Mouse (Mus musculus): ENCODE data around the gene Vps26b. TPM values are rescaled to one million over a fixed set of nuclear protein-coding genes. Genes with fewer than 3 reads are reported as not detected.

Gene Vps26b
- polyA plus RNA-seq, 1 experiment from 2014 or later, result 32.4 TPM

DNA sequence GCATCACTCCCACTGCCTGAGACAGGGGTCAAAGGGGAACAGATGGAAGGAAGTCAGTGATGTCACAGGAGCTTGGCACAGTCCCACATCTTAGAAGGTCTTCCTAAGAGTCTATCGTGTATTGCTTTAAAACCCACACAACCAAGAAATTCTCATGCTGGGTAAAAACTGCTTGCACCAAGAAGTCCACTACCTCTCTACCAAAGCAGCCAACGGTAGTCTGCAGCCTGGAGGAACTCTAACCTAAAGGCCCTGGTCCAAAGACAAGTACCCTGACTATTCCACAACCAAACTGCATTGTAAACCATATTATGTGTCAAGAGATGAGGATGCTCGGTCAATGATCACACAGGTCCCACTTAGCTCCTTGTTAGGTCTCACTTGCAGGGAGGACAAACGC is 39.7 kb downstream of the Vps26b start:
- ATAC-seq (ENCODE audit: borderline replicate concordance, extremely low read depth, low FRiP score, low TSS enrichment), result no peak
- Histone ChIP-seq H3K9me3 (no peaks in the 10 kb centered on the region), H3K27ac (no peak overlapping the region), H3K9ac (no peak overlapping the region), H3K4me1 (no peaks in the 10 kb centered on the region), H3K4me3 (no peak overlapping the region), H3K4me2 (no peak overlapping the region), H3K27me3 (no peaks in the 10 kb centered on the region), H3K36me3 (peaks cover 45% of the 10 kb centered on the region)
- WGBS, result 86% methylated on average over 4 of the region's 4 CpGs

DNA sequence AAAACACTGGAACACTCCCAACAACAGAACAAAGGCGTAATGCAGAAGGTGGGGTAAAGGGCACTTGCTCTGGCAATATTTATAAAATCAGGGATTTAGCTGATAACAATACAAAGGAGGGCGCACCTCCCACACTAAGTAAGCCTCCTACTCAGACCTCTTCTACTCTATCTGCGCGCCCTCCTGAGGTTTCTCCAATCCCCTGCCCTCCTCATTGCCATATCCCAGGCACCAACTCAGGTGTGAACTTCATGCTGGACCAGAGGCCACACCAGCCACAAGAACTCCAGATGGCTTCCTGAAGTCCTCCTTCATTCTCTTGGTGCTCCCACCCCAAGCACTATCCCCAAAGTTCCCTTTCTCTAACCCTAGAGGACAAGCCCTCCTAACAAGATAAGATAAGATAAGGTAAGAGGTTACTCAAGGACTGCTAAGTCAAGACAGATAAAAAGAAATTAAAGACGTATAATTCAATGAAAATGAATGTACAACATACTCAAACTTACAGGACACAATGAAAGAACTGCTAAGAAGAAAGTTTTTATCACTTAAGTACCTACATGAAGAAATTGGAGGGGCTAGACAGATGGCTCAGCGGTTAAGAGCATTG is 44.1 kb downstream of the Vps26b start:
- no peak overlapping the region for H3K27ac ChIP-seq
- H3K9me3 ChIP-seq, result no peaks in the 10 kb centered on the region
- H3K36me3 ChIP-seq, result peaks cover 48% of the 10 kb centered on the region
- 74% methylated on average over 6 of the region's 6 CpGs for WGBS
- no peak overlapping the region for H3K4me2 ChIP-seq
- no peak overlapping the region for H3K9ac ChIP-seq
- no peaks in the 10 kb centered on the region for H3K27me3 ChIP-seq
- H3K4me3 ChIP-seq, result no peak overlapping the region
- H3K4me1 ChIP-seq, result no peaks in the 10 kb centered on the region
- no peak for ATAC-seq (ENCODE audit: borderline replicate concordance, extremely low read depth, low FRiP score, low TSS enrichment)

DNA sequence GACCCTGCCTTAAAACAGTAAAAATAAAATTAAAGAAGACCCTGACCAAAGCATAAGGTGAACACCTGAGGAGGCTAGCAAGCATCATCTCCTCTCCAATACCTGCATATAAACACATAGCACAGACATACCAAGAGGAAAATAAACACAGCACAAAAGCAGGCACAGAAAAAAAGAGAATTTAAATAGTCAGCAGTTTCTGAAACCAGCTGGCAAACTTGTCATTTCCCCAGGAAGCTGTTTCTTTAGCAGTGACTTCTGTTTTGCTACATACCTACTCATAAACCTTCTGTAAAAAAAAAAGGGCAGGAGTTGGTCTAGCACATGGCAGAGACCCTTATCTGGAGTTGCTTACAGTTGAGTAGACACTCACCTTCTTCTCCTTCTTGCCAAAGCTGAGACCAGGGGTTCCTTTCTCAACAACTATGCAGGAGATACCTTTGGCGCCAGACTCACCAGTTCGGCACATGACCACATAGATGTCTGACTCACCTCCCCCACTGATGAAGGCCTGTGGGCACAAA is 44.7 kb downstream of the Vps26b start:
- Histone ChIP-seq H3K9me3 (no peaks in the 10 kb centered on the region), H3K4me2 (no peak overlapping the region), H3K36me3 (peaks cover 49% of the 10 kb centered on the region), H3K27ac (no peak overlapping the region), H3K4me3 (no peak overlapping the region), H3K27me3 (no peaks in the 10 kb centered on the region), H3K9ac (no peak overlapping the region), H3K4me1 (no peaks in the 10 kb centered on the region)
- WGBS, result 94% methylated on average over 2 of the region's 2 CpGs
- no peak for ATAC-seq (ENCODE audit: borderline replicate concordance, extremely low read depth, low FRiP score, low TSS enrichment)

DNA sequence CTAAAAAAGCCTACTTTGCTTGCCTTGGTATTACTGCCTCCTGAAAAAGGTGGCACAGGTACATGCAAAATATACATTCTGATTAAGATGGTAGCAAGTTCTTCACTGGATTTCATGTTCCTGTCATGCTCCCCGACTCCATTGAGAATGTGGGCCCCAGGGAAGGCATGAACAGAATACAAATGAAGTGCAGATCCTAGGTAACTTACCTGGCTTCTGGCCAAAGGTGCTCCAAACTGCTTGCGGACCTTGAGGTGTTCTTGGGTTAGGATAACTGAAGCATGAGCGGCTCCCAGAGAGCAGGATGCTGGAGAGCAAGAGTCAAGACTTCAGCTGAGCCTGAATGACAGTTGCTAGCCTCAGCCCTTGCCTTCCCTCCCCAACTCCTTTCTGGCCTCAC is 51.1 kb downstream of the Vps26b start:
- Histone ChIP-seq H3K9ac (no peak overlapping the region), H3K4me3 (no peak overlapping the region), H3K36me3 (peaks cover 52% of the 10 kb centered on the region), H3K27ac (no peak overlapping the region), H3K9me3 (no peaks in the 10 kb centered on the region), H3K4me1 (no peaks in the 10 kb centered on the region), H3K4me2 (no peak overlapping the region), H3K27me3 (no peaks in the 10 kb centered on the region)
- WGBS, result 94% methylated on average over 3 of the region's 3 CpGs
- no peak for ATAC-seq (ENCODE audit: borderline replicate concordance, extremely low read depth, low FRiP score, low TSS enrichment)

DNA sequence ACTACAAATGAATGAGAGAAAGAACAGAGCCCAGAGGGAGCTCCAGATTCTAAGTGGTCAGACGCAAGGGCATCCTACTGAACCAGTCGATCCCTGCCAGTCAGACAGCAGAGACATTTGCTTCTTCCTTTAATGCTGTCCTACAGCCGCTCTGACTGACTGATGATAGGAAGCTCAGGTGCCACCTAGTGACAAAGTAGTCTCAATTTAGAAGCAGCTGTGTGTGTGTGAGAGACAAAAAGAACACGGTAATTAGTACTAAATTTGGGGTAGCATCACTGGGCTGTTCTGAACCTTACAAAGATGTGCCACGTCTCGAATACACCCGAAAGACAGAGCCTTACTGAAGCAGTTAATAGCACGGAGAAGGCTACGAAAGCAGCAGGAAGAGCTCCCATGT is 52.1 kb downstream of the Vps26b start:
- Histone ChIP-seq H3K36me3 (peaks cover 52% of the 10 kb centered on the region), H3K4me2 (no peak overlapping the region), H3K27me3 (no peaks in the 10 kb centered on the region), H3K9me3 (no peaks in the 10 kb centered on the region), H3K4me3 (no peak overlapping the region), H3K4me1 (no peaks in the 10 kb centered on the region), H3K9ac (no peak overlapping the region), H3K27ac (no peak overlapping the region)
- 87% methylated on average over 9 of the region's 9 CpGs for WGBS
- no peak for ATAC-seq (ENCODE audit: borderline replicate concordance, extremely low read depth, low FRiP score, low TSS enrichment)

Other genes with a start within 250 kb of the Vps26b start
- 7.7 and 8.1 TPM in 2 replicates for gene Glb1l2, start 223.6 kb downstream of the Vps26b start, polyA plus RNA-seq (2015; fragmentation: Nextera tagmentation; extraction: Ambion mirVana)
- 0.10 and 0.25 TPM in 2 replicates for gene Glb1l3, start 169.2 kb downstream of the Vps26b start, polyA plus RNA-seq (2015; fragmentation: Nextera tagmentation; extraction: Ambion mirVana)
- gene Gm1110, start 107.0 kb downstream of the Vps26b start, polyA plus RNA-seq (2015; fragmentation: Nextera tagmentation; extraction: Ambion mirVana), result not detected in 2 replicates
- 48.5 and 53.5 TPM in 2 replicates for gene Acad8, start 30.5 kb downstream of the Vps26b start, polyA plus RNA-seq (2015; fragmentation: Nextera tagmentation; extraction: Ambion mirVana)
- 135 and 136 TPM in 2 replicates for gene Thyn1, start 30.4 kb downstream of the Vps26b start, polyA plus RNA-seq (2015; fragmentation: Nextera tagmentation; extraction: Ambion mirVana)
- gene Ncapd3, start 110 bp upstream of the Vps26b start, polyA plus RNA-seq (2015; fragmentation: Nextera tagmentation; extraction: Ambion mirVana), result 33.1 and 33.2 TPM in 2 replicates
- 63.6 and 64.8 TPM in 2 replicates for gene Jam3, start 125.4 kb upstream of the Vps26b start, polyA plus RNA-seq (2015; fragmentation: Nextera tagmentation; extraction: Ambion mirVana)

Data from lung, embryonic 15.5 days (tissue).